Mouse (Mus musculus) urinary bladder, postnatal 36 days (tissue): ENCODE measurements at regions not wholly inside any gene's neighbourhood (a gene's known extent, or its start where the extent isn't known, plus 50 kb on each side); places are given as distances from the start of the nearest gene placed in this dataset.
"Not testable (repeated sequence)": the region's sequence is repeated elsewhere in the genome, so short reads cannot be mapped to it uniquely, and the experiment has no call there.

ENCODE experiments used
- DNase-seq, 2 experiments: peaks; one replicate each; pipeline ENCODE4 v3.0.0; 2022; ENCODE audit warnings: low spot score in 2 of 2, mixed read lengths in 1 of 2

GRCm38 (mm10) chr9:115775858-115776257 lies 133.4 kb upstream of the Gadl1 start:
- no peak for DNase-seq

GRCm38 (mm10) chr9:115777097-115777864 lies 132.0 kb upstream of the Gadl1 start:
- DNase-seq, result no peak

GRCm38 (mm10) chr9:115778862-115779261 lies 130.4 kb upstream of the Gadl1 start:
- DNase-seq, result no peak

- DNase-seq, result no peak
These were observed 109.9 kb upstream of the Gadl1 start for GRCm38 (mm10) chr9:115799330-115799729.

- DNase-seq, result no peak
These were observed 108.6 kb upstream of the Gadl1 start for GRCm38 (mm10) chr9:115800624-115801023.

- no peak for DNase-seq
These were observed 106.2 kb upstream of the Gadl1 start for GRCm38 (mm10) chr9:115803071-115803470.

GRCm38 (mm10) chr9:115805224-115805623 lies 104.0 kb upstream of the Gadl1 start:
- DNase-seq, result no peak

GRCm38 (mm10) chr9:115806018-115806702 lies 103.1 kb upstream of the Gadl1 start:
- DNase-seq, result no peak

GRCm38 (mm10) chr9:115840186-115840585 lies 69.1 kb upstream of the Gadl1 start:
- DNase-seq, result no peak

GRCm38 (mm10) chr9:115840791-115841190 lies 68.5 kb upstream of the Gadl1 start:
- DNase-seq, result no peak

- no peak for DNase-seq
These were observed 67.6 kb upstream of the Gadl1 start for GRCm38 (mm10) chr9:115841684-115842083.

GRCm38 (mm10) chr9:115844340-115844739 lies 64.9 kb upstream of the Gadl1 start:
- no peak for DNase-seq

GRCm38 (mm10) chr9:115845091-115845490 lies 64.2 kb upstream of the Gadl1 start:
- no peak for DNase-seq

GRCm38 (mm10) chr9:115847289-115848074 lies 61.8 kb upstream of the Gadl1 start:
- DNase-seq, result no peak

GRCm38 (mm10) chr9:115853210-115853842 lies 55.9 kb upstream of the Gadl1 start:
- not testable (repeated sequence) for DNase-seq

- no peak for DNase-seq
These were observed 52.0 kb upstream of the Gadl1 start for GRCm38 (mm10) chr9:115857301-115857700.

GRCm38 (mm10) chr9:115858848-115859247 lies 50.4 kb upstream of the Gadl1 start:
- DNase-seq, result no peak
